Mouse (Mus musculus) liver, embryonic 14.5 days (tissue): ENCODE measurements at regions not wholly inside any gene's neighbourhood (a gene's known extent, or its start where the extent isn't known, plus 50 kb on each side); places are given as distances from the start of the nearest gene placed in this dataset.

Source experiments
- CTCF ChIP-seq: IDR thresholded peaks from 2 replicates; pipeline ENCODE4 v1.5.1; 2016; ENCODE audit warnings: antibody characterized with exemption, low read depth, control low read depth
- EP300 ChIP-seq: IDR thresholded peaks from 2 replicates; pipeline ENCODE4 v1.6.1; 2016; ENCODE audit warnings: antibody characterized with exemption, low read depth

DNA sequence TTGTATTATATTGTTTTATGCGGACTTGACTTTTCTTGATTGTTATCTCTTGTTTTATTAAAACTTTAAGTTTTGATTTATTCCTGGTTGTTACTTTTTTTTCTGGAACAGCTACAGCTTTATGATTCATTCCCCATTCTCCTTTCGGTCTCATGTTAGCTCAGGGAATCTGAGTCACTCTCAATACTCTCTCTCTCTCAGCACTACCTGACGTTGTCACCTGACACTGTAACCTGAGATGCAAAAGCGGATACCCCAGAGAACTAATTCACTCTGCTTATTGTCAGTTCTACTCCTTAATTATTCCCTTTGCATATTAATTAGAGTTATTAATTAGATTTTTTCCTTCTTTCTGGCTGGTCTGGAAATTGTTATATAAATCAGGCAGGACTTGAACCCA lies 232.5 kb downstream of the Adgrg6 start:
- TF ChIP-seq CTCF (no peak), EP300 (no peak)
